Mouse (Mus musculus) ES-Bruce4 (cell line): ENCODE measurements around the gene Arid4a.
"Not testable (repeated sequence)": the region's sequence is repeated elsewhere in the genome, so short reads cannot be mapped to it uniquely, and the experiment has no call there.

Experiments
- CTCF ChIP-seq: IDR thresholded peaks from one replicate; pipeline ENCODE4 v1.8.1; 2011; ENCODE audit warnings: low read depth, low read length
- EP300 ChIP-seq: IDR thresholded peaks from 2 replicates; pipeline ENCODE4 v1.6.1; 2011; ENCODE audit warnings: low read depth, low read length; ENCODE audit not compliant: insufficient read depth
- POLR2A ChIP-seq: IDR thresholded peaks from one replicate; pipeline ENCODE4 v1.8.1; 2011; ENCODE audit warnings: low read length; ENCODE audit not compliant: insufficient read depth

DNA sequence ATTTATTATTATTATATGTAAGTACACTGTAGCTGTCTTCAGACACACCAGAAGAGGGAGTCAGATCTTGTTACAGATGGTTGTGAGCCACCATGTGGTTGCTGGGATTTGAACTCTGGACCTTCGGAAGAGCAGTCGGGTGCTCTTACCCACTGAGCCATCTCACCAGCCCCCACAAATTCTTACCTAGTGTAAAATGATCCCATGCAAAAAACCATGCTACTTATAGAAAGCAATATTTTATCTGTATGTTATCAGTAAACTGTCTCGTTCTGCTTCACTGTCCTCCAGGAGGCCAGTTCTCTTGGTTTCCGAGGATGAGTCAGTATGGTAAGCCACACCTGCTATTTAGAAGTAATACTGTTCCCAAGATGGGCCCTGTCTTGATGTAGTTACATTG is 88.5 kb downstream of the Arid4a start:
- not testable (repeated sequence) for TF ChIP-seq CTCF, POLR2A, EP300
